Mouse (Mus musculus) forebrain, embryonic 16.5 days (tissue): Measurements from ENCODE around the gene Nono. TPM values are rescaled to one million over a fixed set of nuclear protein-coding genes. Genes with fewer than 3 reads are reported as not detected.

Experiments
- ATAC-seq: fragments of 200-750 bp; cut with Nextera tagmentation; 2 replicates; pipeline ENCODE4 v1.8.0; 2017; ENCODE audit warnings: mild to moderate bottlenecking, moderate library complexity
- H3K27ac ChIP-seq: fragments of 300-500 bp; sonication (generic); 2 replicates; pipeline ENCODE4 v1.5.1; 2014; ENCODE audit warnings: low read length, control low read depth
- H3K27me3 ChIP-seq: fragments of 300-500 bp; sonication (generic); replicated peaks from 2 replicates; pipeline ENCODE4 v1.6.1; 2014; ENCODE audit warnings: low read length; ENCODE audit not compliant: control insufficient read depth, insufficient read depth
- H3K36me3 ChIP-seq: fragments of 300-500 bp; sonication (generic); 2 replicates; pipeline ENCODE4 v1.6.1; 2014; ENCODE audit not compliant: control insufficient read depth, insufficient read depth
- H3K4me1 ChIP-seq: fragments of 300-500 bp; sonication (generic); replicated peaks from 2 replicates; pipeline ENCODE4 v1.6.1; 2014; ENCODE audit warnings: low read length; ENCODE audit not compliant: control insufficient read depth, insufficient read depth
- H3K4me2 ChIP-seq: fragments of 300-500 bp; sonication (generic); 2 replicates; pipeline ENCODE4 v1.6.1; 2014; ENCODE audit warnings: mild to moderate bottlenecking, low read length, control low read depth
- H3K4me3 ChIP-seq: fragments of 300-500 bp; sonication (generic); replicated peaks from 2 replicates; pipeline ENCODE4 v1.5.1; 2014; ENCODE audit warnings: mild to moderate bottlenecking, low read length, control low read depth
- H3K9ac ChIP-seq: fragments of 300-500 bp; sonication (generic); replicated peaks from 2 replicates; pipeline ENCODE4 v1.6.1; 2014; ENCODE audit warnings: low read depth, low read length, control low read depth
- H3K9me3 ChIP-seq: fragments of 300-500 bp; sonication (generic); 2 replicates; pipeline ENCODE4 v1.6.1; 2016; ENCODE audit warnings: low read length; ENCODE audit not compliant: control insufficient read depth
- WGBS: fragments of 180-500 bp; shearing (Covaris S2); extraction: QIAGEN DNeasy Blood & Tissue Kit; methylation state at CpG from one replicate; pipeline ENCODE4 v1.1.7; 2014; 5-methylcytosine and 5-hydroxymethylcytosine counted together
- polyA plus RNA-seq: library from polyadenylated mRNA; unstranded; fragments of >200 nt; fragmentation: Nextera tagmentation; extraction: Ambion mirVana; gene quantifications from 2 replicates; pipeline ENCODE4 v1.2.1, GENCODE M21; 2015

Gene Nono
- polyA plus RNA-seq: 456 and 481 TPM in 2 replicates

DNA sequence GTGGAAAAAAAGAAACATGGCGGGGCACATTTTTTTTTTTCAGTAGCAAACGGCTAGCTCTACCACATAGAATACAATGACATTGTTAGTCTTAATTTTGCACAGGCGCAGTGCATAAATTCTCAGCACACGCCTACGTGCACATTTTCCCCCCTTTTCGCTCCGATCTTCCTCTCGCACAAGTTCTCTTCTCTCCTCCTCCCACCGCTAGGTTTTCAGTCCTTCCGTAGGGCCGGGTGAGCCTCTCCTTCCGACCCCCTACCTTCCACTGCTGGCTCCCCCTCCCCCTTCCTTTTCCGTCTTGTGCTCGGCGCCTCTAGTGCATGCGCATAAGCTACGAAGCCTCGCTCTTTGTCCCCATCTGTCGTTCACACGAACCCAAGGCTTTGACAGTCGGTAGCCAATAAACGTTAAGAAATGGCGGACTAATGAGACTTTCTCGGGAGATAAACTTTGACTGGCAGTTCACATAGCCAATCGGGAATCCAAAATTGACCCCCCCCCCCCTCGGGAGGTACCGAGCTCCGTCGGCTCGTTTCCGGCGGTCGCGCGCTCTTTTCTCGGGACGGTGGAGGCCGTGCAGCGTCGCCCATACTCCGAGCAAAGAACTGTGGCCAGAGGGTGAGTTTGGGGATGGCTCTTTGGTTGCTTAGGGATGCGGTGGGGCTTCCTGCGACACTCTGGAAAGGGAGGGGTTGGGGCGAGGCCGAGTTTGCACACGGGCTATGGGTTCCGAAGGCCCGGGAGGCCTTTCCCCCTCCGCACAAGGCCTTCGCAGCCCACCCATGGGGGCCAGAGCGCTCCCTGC, at the start of gene Nono:
Gene Nono, plus strand, starts transcription at position 177 of the 808 bp plus-strand sequence.
- H3K9me3 ChIP-seq: no peaks in the 10 kb centered on the region
- WGBS: 22% methylated on average over 50 of the region's 51 CpGs
- peak within 1 kb of the TSS; percentile 66 for H3K4me3 ChIP-seq
- peaks cover 8% of the 10 kb centered on the region for H3K4me1 ChIP-seq
- peak within 1 kb of the TSS; percentile 59 for H3K4me2 ChIP-seq
- no peaks in the 10 kb centered on the region for H3K27me3 ChIP-seq
- H3K27ac ChIP-seq: peak within 1 kb of the TSS; percentile 93
- peak within 1 kb of the TSS; percentile 75 for H3K9ac ChIP-seq
- ATAC-seq: peak; percentile 97
- H3K36me3 ChIP-seq: no peaks in the 10 kb centered on the region

DNA sequence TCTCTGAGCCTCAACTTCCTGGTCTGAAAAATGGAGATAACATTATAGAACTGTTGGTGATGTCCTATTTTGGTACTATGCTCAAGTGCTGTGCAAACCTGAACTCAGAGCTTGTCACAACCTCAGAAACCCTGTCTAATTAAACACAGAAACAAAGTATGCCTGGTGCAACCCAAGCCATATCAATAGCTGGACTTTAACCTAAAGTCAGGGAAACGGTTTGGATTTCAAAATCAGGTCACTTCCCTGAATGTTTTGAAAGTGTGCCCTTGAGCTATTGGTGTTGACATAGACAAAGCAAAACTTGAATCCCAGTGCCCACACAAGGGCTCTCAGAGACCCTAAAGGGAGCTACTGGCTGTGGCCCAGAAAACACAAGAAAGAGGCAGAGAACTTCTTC, 49.4 kb upstream of the Nono start:
- ATAC-seq: no peak
- Histone ChIP-seq H3K4me3 (no peak overlapping the region), H3K9ac (no peak overlapping the region), H3K9me3 (no peaks in the 10 kb centered on the region), H3K27ac (no peak overlapping the region), H3K36me3 (no peaks in the 10 kb centered on the region), H3K4me2 (no peak overlapping the region), H3K4me1 (0 out of 2 replicates have a peak, but pooled peaks cover 5% of the 10 kb centered on the region), H3K27me3 (peaks cover 2% of the 10 kb centered on the region; the same call in 1 of the 2 replicates)
- 71% methylated on average over 1 of the region's 1 CpGs for WGBS

DNA sequence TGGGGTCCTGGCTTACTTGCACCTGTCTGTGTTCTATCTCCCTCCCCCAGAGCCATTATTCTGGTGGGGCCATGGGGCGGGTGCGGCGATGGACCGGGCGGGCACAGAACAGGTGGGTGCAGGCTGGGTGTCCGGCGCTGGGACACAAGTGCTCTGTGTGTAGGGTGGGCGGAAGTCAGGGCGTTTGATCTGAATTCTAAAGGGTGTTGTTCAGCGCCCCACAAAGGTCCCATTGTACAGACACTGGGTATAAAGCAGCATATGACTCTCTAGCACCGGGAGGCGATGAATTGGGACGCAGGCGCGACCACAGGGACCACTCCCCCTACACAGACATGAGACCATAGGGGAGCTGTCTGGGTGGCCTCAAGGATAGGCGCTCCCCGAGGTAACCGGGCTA, 45.7 kb upstream of the Nono start:
- Histone ChIP-seq H3K9ac (no peak overlapping the region), H3K9me3 (no peaks in the 10 kb centered on the region), H3K27ac (no peak overlapping the region), H3K36me3 (no peaks in the 10 kb centered on the region), H3K4me2 (no peak overlapping the region), H3K4me1 (0 out of 2 replicates have a peak, but pooled peaks cover 5% of the 10 kb centered on the region), H3K27me3 (peaks cover 2% of the 10 kb centered on the region; the same call in 1 of the 2 replicates), H3K4me3 (no peak overlapping the region)
- no peak for ATAC-seq
- WGBS: 31% methylated on average over 18 of the region's 18 CpGs

DNA sequence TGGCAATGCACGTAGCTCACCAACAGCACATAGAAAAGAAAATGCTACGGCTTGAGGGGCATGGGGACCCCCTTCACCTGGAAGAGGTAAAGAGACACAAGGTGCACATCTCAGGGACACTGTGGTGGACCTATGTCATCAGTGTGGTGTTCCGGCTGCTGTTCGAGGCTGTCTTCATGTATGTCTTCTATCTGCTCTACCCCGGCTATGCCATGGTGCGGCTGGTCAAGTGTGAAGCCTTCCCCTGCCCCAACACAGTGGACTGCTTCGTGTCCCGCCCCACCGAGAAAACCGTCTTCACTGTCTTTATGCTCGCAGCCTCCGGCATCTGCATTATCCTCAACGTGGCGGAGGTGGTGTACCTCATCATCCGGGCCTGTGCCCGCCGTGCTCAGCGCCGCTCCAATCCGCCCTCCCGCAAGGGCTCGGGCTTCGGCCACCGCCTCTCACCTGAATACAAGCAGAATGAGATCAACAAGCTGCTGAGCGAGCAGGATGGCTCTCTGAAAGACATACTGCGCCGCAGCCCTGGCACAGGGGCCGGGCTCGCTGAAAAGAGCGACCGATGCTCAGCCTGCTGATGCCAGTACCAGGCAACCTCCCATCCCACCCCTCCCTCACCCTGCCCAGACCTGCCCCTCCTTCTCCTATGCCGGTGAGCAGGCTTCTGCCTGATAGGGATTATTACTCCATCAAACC, 44.5 kb upstream of the Nono start:
- Histone ChIP-seq H3K4me2 (peak overlapping the region; percentile 56), H3K27ac (no peak overlapping the region), H3K9me3 (no peaks in the 10 kb centered on the region), H3K4me1 (0 out of 2 replicates have a peak, but pooled peaks cover 5% of the 10 kb centered on the region), H3K9ac (peak overlapping the region; percentile 58), H3K36me3 (no peaks in the 10 kb centered on the region), H3K4me3 (peak overlapping the region; percentile 39), H3K27me3 (peaks cover 2% of the 10 kb centered on the region; the same call in 1 of the 2 replicates)
- peak; percentile 57 for ATAC-seq
- WGBS: 19% methylated on average over 32 of the region's 32 CpGs

DNA sequence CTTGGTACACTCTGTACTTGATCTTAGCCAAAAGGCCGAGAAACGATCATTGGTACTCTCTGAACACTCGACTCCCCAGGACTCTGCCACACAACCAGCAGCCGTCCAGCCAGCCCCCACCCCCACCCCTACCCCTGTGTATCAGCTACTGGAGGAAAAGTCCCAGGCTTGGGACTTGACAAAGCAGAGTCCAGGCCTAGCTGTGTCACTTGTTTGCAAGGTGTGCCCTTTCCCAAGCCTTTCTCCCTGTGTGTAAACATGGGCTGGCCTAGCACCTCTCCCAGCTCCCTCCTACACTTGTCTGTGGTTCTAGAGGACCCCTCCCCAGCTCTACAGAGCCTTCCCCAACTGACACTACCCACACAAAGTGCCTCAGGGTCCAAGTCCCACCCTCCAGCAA, 42.9 kb upstream of the Nono start:
- 31% methylated on average over 4 of the region's 4 CpGs for WGBS
- ATAC-seq: no peak
- Histone ChIP-seq H3K27ac (no peak overlapping the region), H3K4me3 (no peak overlapping the region), H3K9ac (no peak overlapping the region), H3K4me1 (0 out of 2 replicates have a peak, but pooled peaks cover 5% of the 10 kb centered on the region), H3K36me3 (no peaks in the 10 kb centered on the region), H3K9me3 (no peaks in the 10 kb centered on the region), H3K4me2 (no peak overlapping the region), H3K27me3 (no peaks in the 10 kb centered on the region; the same call in 1 of the 2 replicates)

GRCm38 (mm10) chrX:101388866-101389537, 40.1 kb upstream of the Nono start:
- no peak overlapping the region; the same call in 1 of the 2 replicates for H3K27ac ChIP-seq
- WGBS: 54% methylated on average over 5 of the region's 5 CpGs
- peak; percentile 77 for ATAC-seq

GRCm38 (mm10) chrX:101394341-101394740, 34.8 kb upstream of the Nono start:
- 60% methylated on average over 2 of the region's 2 CpGs for WGBS

More at GRCm38 (mm10) chrX:101388866-101389537, 40.1 kb upstream of the Nono start:
- H3K27me3 ChIP-seq: no peaks in the 10 kb centered on the region; the same call in 1 of the 2 replicates
- H3K4me2 ChIP-seq: no peak overlapping the region
- H3K36me3 ChIP-seq: no peaks in the 10 kb centered on the region
- no peaks in the 10 kb centered on the region for H3K9me3 ChIP-seq
- H3K4me1 ChIP-seq: 0 out of 2 replicates have a peak, but pooled peaks cover 5% of the 10 kb centered on the region
- no peak overlapping the region for H3K4me3 ChIP-seq
- H3K9ac ChIP-seq: no peak overlapping the region

GRCm38 (mm10) chrX:101396459-101396858, 32.7 kb upstream of the Nono start:
- no peaks in the 10 kb centered on the region for H3K9me3 ChIP-seq
- no peak overlapping the region for H3K9ac ChIP-seq
- H3K27ac ChIP-seq: no peak overlapping the region
- WGBS: 14% methylated on average over 8 of the region's 11 CpGs
- peaks cover 11% of the 10 kb centered on the region for H3K27me3 ChIP-seq
- ATAC-seq: no peak
- H3K4me1 ChIP-seq: no peaks in the 10 kb centered on the region
- no peaks in the 10 kb centered on the region for H3K36me3 ChIP-seq
- no peak overlapping the region for H3K4me2 ChIP-seq
- H3K4me3 ChIP-seq: no peak overlapping the region

More at GRCm38 (mm10) chrX:101394341-101394740, 34.8 kb upstream of the Nono start:
- Histone ChIP-seq H3K27ac (no peak overlapping the region), H3K9ac (no peak overlapping the region), H3K4me3 (no peak overlapping the region), H3K9me3 (no peaks in the 10 kb centered on the region), H3K36me3 (no peaks in the 10 kb centered on the region), H3K27me3 (peaks cover 11% of the 10 kb centered on the region), H3K4me2 (no peak overlapping the region), H3K4me1 (no peaks in the 10 kb centered on the region)
- ATAC-seq: no peak
